Mouse (Mus musculus): ENCODE measurements around the gene Akna. TPM values are rescaled to one million over a fixed set of nuclear protein-coding genes. Genes with fewer than 3 reads are reported as not detected.
A peak's percentile ranks its signal among the peaks of the same experiment; 100 is the strongest.

Gene Akna
- polyA plus RNA-seq, 1 experiment from 2014 or later = 4.7 TPM

GRCm38 (mm10) chr4:63410583-63410934 lies 7.4 kb upstream of the Akna start:
- CTCF ChIA-PET = interaction anchor here (1.4 kb wide), 1 partner anchor 43 kb away, joined by 3 read pairs; no protein-coding TSS in a partner anchor
- DNase-seq (ENCODE audit: low read depth, low spot score) (peak; percentile 57), ATAC-seq (peak; percentile 94)
- POLR2A ChIA-PET = no interaction called here
- H3K27me3 ChIP-seq = no peaks in the 10 kb centered on the region
- in situ Hi-C loops (cut with MboI; ENCODE audit: low pct_unique_long_range_greater_than_20kb) = loop anchor here (10.0 to 25.0 kb wide), 4 partner anchors 204 to 1077 kb away; no protein-coding TSS in a partner anchor
- TF ChIP-seq CTCF (IDR thresholded peaks at IDR 0.05) = no peak

GRCm38 (mm10) chr4:63409908-63410582 lies 6.9 kb upstream of the Akna start:
- ATAC-seq (peak; percentile 15), DNase-seq (ENCODE audit: low read depth, low spot score) (no peak)
- TF ChIP-seq CTCF (IDR thresholded peaks at IDR 0.05) = no peak
- ChIA-PET POLR2A (no interaction called here), CTCF (interaction anchor here (1.0 to 1.4 kb wide), 3 partner anchors 32 to 99 kb away, joined by 3 read pairs; no protein-coding TSS in a partner anchor)
- H3K27me3 ChIP-seq = no peaks in the 10 kb centered on the region
- in situ Hi-C loops (cut with MboI; ENCODE audit: low pct_unique_long_range_greater_than_20kb) = loop anchor here (10.0 to 25.0 kb wide), 4 partner anchors 205 to 1077 kb away; no protein-coding TSS in a partner anchor

- ATAC-seq = no peak
- CTCF ChIA-PET = interaction anchor here (0.9 to 2.0 kb wide), 4 partner anchors 31 to 99 kb away, joined by 3 to 4 read pairs (median 3); no protein-coding TSS in a partner anchor
Observed at GRCm38 (mm10) chr4:63409317-63409907, 6.3 kb upstream of the Akna start.

GRCm38 (mm10) chr4:63408649-63409048 lies 5.5 kb upstream of the Akna start:
- in situ Hi-C loops (cut with MboI; ENCODE audit: low pct_unique_long_range_greater_than_20kb) = loop anchor here (25.0 kb wide), 1 partner anchor 1079 kb away; no protein-coding TSS in a partner anchor
- H3K27me3 ChIP-seq = no peaks in the 10 kb centered on the region
- DNase-seq (ENCODE audit: low read depth, low spot score) (no peak), ATAC-seq (no peak)
- no peak for TF ChIP-seq CTCF (IDR thresholded peaks at IDR 0.05)
- CTCF ChIA-PET = interaction anchor here (0.8 to 2.0 kb wide), 7 partner anchors 14 to 250 kb away, joined by 3 to 4 read pairs (median 3); no protein-coding TSS in a partner anchor
- POLR2A ChIA-PET = no interaction called here

More at GRCm38 (mm10) chr4:63409317-63409907, 6.3 kb upstream of the Akna start:
- no peaks in the 10 kb centered on the region for H3K27me3 ChIP-seq
- DNase-seq (ENCODE audit: low read depth, low spot score) = no peak
- no peak for TF ChIP-seq CTCF (IDR thresholded peaks at IDR 0.05)
- POLR2A ChIA-PET = no interaction called here
- in situ Hi-C loops (cut with MboI; ENCODE audit: low pct_unique_long_range_greater_than_20kb) = loop anchor here (25.0 kb wide), 1 partner anchor 1078 kb away; no protein-coding TSS in a partner anchor

GRCm38 (mm10) chr4:63408247-63408646 lies 5.1 kb upstream of the Akna start:
- H3K27me3 ChIP-seq = no peaks in the 10 kb centered on the region
- ChIA-PET CTCF (interaction anchor here (0.8 to 2.0 kb wide), 4 partner anchors 15 to 249 kb away, joined by 3 to 4 read pairs (median 3); no protein-coding TSS in a partner anchor), POLR2A (no interaction called here)
- TF ChIP-seq CTCF (IDR thresholded peaks at IDR 0.05) = no peak
- ATAC-seq = no peak
- in situ Hi-C loops (cut with MboI; ENCODE audit: low pct_unique_long_range_greater_than_20kb) = loop anchor here (25.0 kb wide), 1 partner anchor 1079 kb away; no protein-coding TSS in a partner anchor
- DNase-seq (ENCODE audit: low read depth, low spot score) = no peak

GRCm38 (mm10) chr4:63405683-63406082 lies 2.5 kb upstream of the Akna start:
- ATAC-seq (no peak), DNase-seq (ENCODE audit: low read depth, low spot score) (no peak)
- H3K27me3 ChIP-seq = no peaks in the 10 kb centered on the region
- in situ Hi-C loops (cut with MboI; ENCODE audit: low pct_unique_long_range_greater_than_20kb) = loop anchor here (25.0 kb wide), 1 partner anchor 1082 kb away; no protein-coding TSS in a partner anchor
- POLR2A ChIA-PET = interaction anchor here (0.7 kb wide), 1 partner anchor 522 kb away, joined by 3 read pairs; no protein-coding TSS in a partner anchor
- CTCF ChIA-PET = no interaction called here
- no peak for TF ChIP-seq CTCF (IDR thresholded peaks at IDR 0.05)

- in situ Hi-C loops (cut with MboI; ENCODE audit: low pct_unique_long_range_greater_than_20kb) = loop anchor here (25.0 kb wide), 1 partner anchor 1082 kb away; no protein-coding TSS in a partner anchor
Observed at GRCm38 (mm10) chr4:63405051-63405450, 1.9 kb upstream of the Akna start.

GRCm38 (mm10) chr4:63404205-63404604 lies 1.1 kb upstream of the Akna start:
- ATAC-seq (no peak), DNase-seq (ENCODE audit: low read depth, low spot score) (no peak)
- in situ Hi-C loops (cut with MboI; ENCODE audit: low pct_unique_long_range_greater_than_20kb) = loop anchor here (25.0 kb wide), 1 partner anchor 1083 kb away; no protein-coding TSS in a partner anchor
- no peaks in the 10 kb centered on the region for H3K27me3 ChIP-seq
- TF ChIP-seq CTCF (IDR thresholded peaks at IDR 0.05) = no peak
- ChIA-PET CTCF (no interaction called here), POLR2A (no interaction called here)

More at GRCm38 (mm10) chr4:63405051-63405450, 1.9 kb upstream of the Akna start:
- ChIA-PET CTCF (no interaction called here), POLR2A (interaction anchor here (0.7 kb wide), 1 partner anchor 522 kb away, joined by 3 read pairs; no protein-coding TSS in a partner anchor)
- no peaks in the 10 kb centered on the region for H3K27me3 ChIP-seq
- ATAC-seq (no peak), DNase-seq (ENCODE audit: low read depth, low spot score) (no peak)
- no peak for TF ChIP-seq CTCF (IDR thresholded peaks at IDR 0.05)

GRCm38 (mm10) chr4:63402558-63402957 lies 596 bp downstream of the Akna start:
- DNase-seq (ENCODE audit: low read depth, low spot score) (no peak), ATAC-seq (no peak)
- in situ Hi-C loops (cut with MboI; ENCODE audit: low pct_unique_long_range_greater_than_20kb) = loop anchor here (25.0 kb wide), 1 partner anchor 1085 kb away; no protein-coding TSS in a partner anchor
- ChIA-PET CTCF (interaction anchor here (1.9 kb wide), 1 partner anchor 12 kb away, joined by 7 read pairs; no protein-coding TSS in a partner anchor), POLR2A (interaction anchor here (0.6 kb wide), 2 partner anchors 14 to 21 kb away, joined by 4 read pairs; no protein-coding TSS in a partner anchor)
- no peak for TF ChIP-seq CTCF (IDR thresholded peaks at IDR 0.05)
- H3K27me3 ChIP-seq = no peaks in the 10 kb centered on the region

- TF ChIP-seq CTCF (IDR thresholded peaks at IDR 0.05) = no peak
- no peaks in the 10 kb centered on the region for H3K27me3 ChIP-seq
- CTCF ChIA-PET = interaction anchor here (1.9 kb wide), 1 partner anchor 12 kb away, joined by 7 read pairs; no protein-coding TSS in a partner anchor
- in situ Hi-C loops (cut with MboI; ENCODE audit: low pct_unique_long_range_greater_than_20kb) = loop anchor here (25.0 kb wide), 1 partner anchor 1085 kb away; no protein-coding TSS in a partner anchor
- no peak for ATAC-seq
- POLR2A ChIA-PET = no interaction called here
- DNase-seq (ENCODE audit: low read depth, low spot score) = no peak
Observed at GRCm38 (mm10) chr4:63402056-63402455, 1.1 kb downstream of the Akna start.
